Mouse (Mus musculus) spleen, adult 2 months (tissue): ENCODE results near the gene Olfr731. TPM values are rescaled to one million over a fixed set of nuclear protein-coding genes. Genes with fewer than 3 reads are reported as not detected.

Experiments used
- DNase-seq, 2 experiments: peaks; one replicate each; pipeline versions ENCODE4 v3.0.0 to v3.0.0-alpha.2; 2012 to 2021; ENCODE audit warnings: low spot score in 2 of 2, low read depth in 1 of 2
- H3K27ac ChIP-seq: fragments of 200-500 bp; 2 replicates; pipeline ENCODE4 v1.5.1; 2012; ENCODE audit warnings: low read length, inconsistent platforms; ENCODE audit not compliant: insufficient read depth
- H3K27me3 ChIP-seq: fragments of 200-500 bp; 2 replicates; pipeline ENCODE4 v1.6.1; 2012; ENCODE audit warnings: mild to moderate bottlenecking, moderate library complexity, low read length, inconsistent platforms; ENCODE audit not compliant: control insufficient read depth, insufficient read depth
- H3K36me3 ChIP-seq: fragments of 200-500 bp; 2 replicates; pipeline ENCODE4 v1.6.1; 2012; ENCODE audit warnings: mild to moderate bottlenecking, low read length, inconsistent platforms; ENCODE audit not compliant: control insufficient read depth, insufficient read depth
- H3K4me1 ChIP-seq: fragments of 200-500 bp; 2 replicates; pipeline ENCODE4 v1.6.1; 2011; ENCODE audit warnings: inconsistent platforms; ENCODE audit not compliant: control insufficient read depth, insufficient read depth, insufficient read length
- H3K4me3 ChIP-seq: fragments of 200-500 bp; 2 replicates; pipeline ENCODE4 v1.5.1; 2011; ENCODE audit warnings: mild to moderate bottlenecking, inconsistent platforms; ENCODE audit not compliant: insufficient read depth, insufficient read length; ENCODE audit errors: extremely low read depth
- CTCF ChIP-seq: fragments of 200-500 bp; IDR thresholded peaks from 2 replicates; pipeline ENCODE4 v1.5.1; 2011; ENCODE audit warnings: mild to moderate bottlenecking, inconsistent platforms; ENCODE audit not compliant: insufficient read depth, insufficient read length, insufficient replicate concordance; ENCODE audit errors: extremely low read depth
- POLR2A ChIP-seq: fragments of 200-500 bp; IDR thresholded peaks from 2 replicates; pipeline ENCODE4 v1.6.1; 2011; ENCODE audit warnings: low read depth, low read length, inconsistent platforms
- WGBS: fragments of 180-500 bp; shearing (Covaris S2); methylation state at CpG from one replicate; pipeline ENCODE4 v1.1.7; 2018; 5-methylcytosine and 5-hydroxymethylcytosine counted together
- polyA plus RNA-seq: library from polyadenylated mRNA; depleted of rRNA; stranded (reverse); fragments of >200 nt; gene quantifications from 2 replicates; pipeline ENCODE4 v1.2.3, GENCODE M21; 2012; rRNA removed

The Olfr731 gene
- not detected in 2 replicates for polyA plus RNA-seq

DNA sequence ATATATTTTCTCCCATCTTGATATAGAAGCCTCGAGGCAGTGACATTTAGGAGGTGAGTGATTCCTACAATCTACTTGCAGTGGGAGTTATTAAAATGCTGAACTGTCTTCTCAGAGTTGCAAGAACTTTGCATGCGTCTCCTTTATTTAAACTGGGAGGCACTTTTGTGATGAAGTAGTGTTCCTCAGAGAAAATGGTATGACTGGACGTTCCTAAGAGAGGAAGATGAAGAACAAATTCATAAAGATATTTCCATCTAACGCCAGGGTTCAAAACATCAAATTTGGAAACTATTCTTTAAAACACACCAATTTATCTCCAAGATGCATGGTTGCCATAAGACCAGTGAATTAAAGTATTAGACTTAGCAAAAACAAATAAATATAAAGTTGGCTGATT is at the start of gene Olfr731:
Gene Olfr731, minus strand, starts transcription at position 101 of the 400 bp plus-strand sequence.
- Histone ChIP-seq H3K27me3 (no peaks in the 10 kb centered on the region), H3K4me3 (no peak within 1 kb of the TSS), H3K4me1 (no peaks in the 10 kb centered on the region), H3K36me3 (no peaks in the 10 kb centered on the region), H3K27ac (no peak within 1 kb of the TSS)
- no peak for TF ChIP-seq CTCF
- no peak for TF ChIP-seq POLR2A
- no peak for DNase-seq
- WGBS, result 78% methylated on average over 4 of the region's 4 CpGs

DNA sequence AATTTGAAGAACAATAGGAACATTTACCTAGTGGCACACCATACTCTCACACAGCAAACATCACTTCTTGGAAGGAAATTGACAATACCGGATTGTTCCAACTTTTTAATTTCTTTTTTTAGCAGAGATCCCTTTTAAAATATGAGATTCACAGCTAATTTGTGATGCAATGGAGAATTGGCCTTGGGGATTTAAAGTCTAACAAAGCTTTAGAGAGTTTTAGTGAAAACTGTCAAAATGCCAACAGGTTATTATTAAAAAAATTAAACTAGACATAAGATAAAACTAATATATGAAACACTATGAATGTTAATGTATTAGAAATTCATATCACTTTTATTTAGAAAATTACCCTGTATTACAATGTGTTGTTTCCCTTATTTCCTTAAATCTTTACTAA is 42.4 kb upstream of the Olfr731 start, which contains the start of gene Olfr732:
Gene Olfr732, minus strand, starts transcription at position 101 of the 400 bp plus-strand sequence.
- 91% methylated on average over 1 of the region's 1 CpGs for WGBS
- Histone ChIP-seq H3K4me3 (no peak within 1 kb of the TSS), H3K36me3 (no peaks in the 10 kb centered on the region), H3K27ac (no peak within 1 kb of the TSS), H3K4me1 (no peaks in the 10 kb centered on the region), H3K27me3 (no peaks in the 10 kb centered on the region)
- TF ChIP-seq CTCF (no peak), POLR2A (no peak)
- no peak for DNase-seq

- Histone ChIP-seq H3K36me3 (no peaks in the 10 kb centered on the region), H3K4me1 (no peaks in the 10 kb centered on the region), H3K27ac (no peak within 1 kb of the TSS), H3K27me3 (no peaks in the 10 kb centered on the region), H3K4me3 (no peak within 1 kb of the TSS)
- TF ChIP-seq CTCF, result no peak
- TF ChIP-seq POLR2A, result no peak
- WGBS, result 74% methylated on average over 1 of the region's 1 CpGs
- DNase-seq, result no peak
Observed at GRCm38 (mm10) chr14:50188098-50188497, 53.6 kb downstream of the Olfr731 start, which contains the start of gene Olfr730. Gene Olfr730, minus strand, starts transcription at chr14:50188198.

Other genes starting within 250 kb of the Olfr731 start
- gene Olfr725, start 201.5 kb downstream of the Olfr731 start, polyA plus RNA-seq, result not detected in 2 replicates
- gene Olfr726, start 150.9 kb downstream of the Olfr731 start, polyA plus RNA-seq, result not detected in 2 replicates
- gene Olfr727, start 118.7 kb downstream of the Olfr731 start, polyA plus RNA-seq, result not detected in 2 replicates
- gene Olfr728, start 99.2 kb downstream of the Olfr731 start, polyA plus RNA-seq, result not detected in 2 replicates
- gene Olfr729, start 89.0 kb downstream of the Olfr731 start, polyA plus RNA-seq, result not detected in 2 replicates
- not detected in 2 replicates for gene Olfr730, start 53.7 kb downstream of the Olfr731 start, polyA plus RNA-seq
- not detected in 2 replicates for gene Olfr732, start 42.3 kb upstream of the Olfr731 start, polyA plus RNA-seq
- gene Olfr733, start 59.7 kb upstream of the Olfr731 start, polyA plus RNA-seq, result not detected in 2 replicates
- gene Olfr734, start 84.9 kb upstream of the Olfr731 start, polyA plus RNA-seq, result not detected in 2 replicates
- gene Olfr735, start 107.0 kb upstream of the Olfr731 start, polyA plus RNA-seq, result not detected in 2 replicates
- gene Tlr11, start 116.0 kb upstream of the Olfr731 start, polyA plus RNA-seq, result 2.9 and 3.2 TPM in 2 replicates
- gene Olfr736, start 139.3 kb upstream of the Olfr731 start, polyA plus RNA-seq, result not detected in 2 replicates
- not detected in 2 replicates for gene Olfr738, start 165.7 kb upstream of the Olfr731 start, polyA plus RNA-seq
- not detected in 2 replicates for gene Olfr739, start 176.8 kb upstream of the Olfr731 start, polyA plus RNA-seq
- gene Olfr740, start 203.7 kb upstream of the Olfr731 start, polyA plus RNA-seq, result not detected in 2 replicates
- gene Olfr741, start 230.9 kb upstream of the Olfr731 start, polyA plus RNA-seq, result not detected in 2 replicates